Mouse (Mus musculus) small intestine, adult 2 months (tissue): ENCODE results near the gene Cacng8.

Experiments used
- CTCF ChIP-seq: fragments of 200-500 bp; IDR thresholded peaks from 2 replicates; pipeline ENCODE4 v1.5.1; 2012; ENCODE audit warnings: low read depth, mild to moderate bottlenecking, control low read depth, inconsistent platforms, low read length, moderate library complexity, mixed read lengths; ENCODE audit not compliant: insufficient replicate concordance, insufficient read length; ENCODE audit errors: extremely low read depth
- POLR2A ChIP-seq: fragments of 200-500 bp; IDR thresholded peaks from 2 replicates; pipeline ENCODE4 v1.6.1; 2012; ENCODE audit warnings: low read depth, mild to moderate bottlenecking, control low read depth, inconsistent platforms, low read length, moderate library complexity

GRCm38 (mm10) chr7:3384807-3385319, 5.6 kb upstream of the Cacng8 start:
- TF ChIP-seq POLR2A (no peak), CTCF (no peak)
